Mouse (Mus musculus): ENCODE data around the gene Deup1.

DNA sequence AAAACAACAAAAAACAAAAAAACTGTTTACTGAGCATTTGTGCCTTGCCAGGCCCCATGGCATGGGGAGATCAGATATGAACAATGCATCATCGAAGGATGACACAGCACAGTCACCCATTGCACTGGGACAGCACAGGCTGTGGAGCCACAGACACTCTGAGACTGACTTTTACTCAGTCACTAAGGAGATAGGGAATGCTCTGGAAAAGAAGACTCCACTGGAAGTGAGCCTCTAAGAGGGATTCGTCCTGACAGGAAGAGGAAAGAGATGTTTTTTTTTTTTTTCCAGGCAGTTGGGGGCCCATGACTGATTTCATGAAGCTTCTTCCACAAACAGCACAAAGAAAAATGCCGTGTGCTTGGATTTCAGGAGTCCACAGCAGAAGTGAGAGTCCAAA, 41.7 kb upstream of the Deup1 start:
- TF ChIP-seq CTCF (IDR thresholded peaks at IDR 0.05; ENCODE audit: control insufficient read depth, insufficient read depth, insufficient read length), result no peak
- TF ChIP-seq CEBPB (IDR thresholded peaks at IDR 0.05; ENCODE audit: low read depth), result no peak
- TF ChIP-seq MYOG (IDR thresholded peaks at IDR 0.05; ENCODE audit: control insufficient read depth, extremely low read depth, insufficient read length), result no peak
- TF ChIP-seq MAX (IDR thresholded peaks at IDR 0.05), result no peak
- no peak for TF ChIP-seq USF1 (IDR thresholded peaks at IDR 0.05; ENCODE audit: low read depth)

All from C2C12 (cell line).